Mouse (Mus musculus): ENCODE data around the gene Med18.

DNA sequence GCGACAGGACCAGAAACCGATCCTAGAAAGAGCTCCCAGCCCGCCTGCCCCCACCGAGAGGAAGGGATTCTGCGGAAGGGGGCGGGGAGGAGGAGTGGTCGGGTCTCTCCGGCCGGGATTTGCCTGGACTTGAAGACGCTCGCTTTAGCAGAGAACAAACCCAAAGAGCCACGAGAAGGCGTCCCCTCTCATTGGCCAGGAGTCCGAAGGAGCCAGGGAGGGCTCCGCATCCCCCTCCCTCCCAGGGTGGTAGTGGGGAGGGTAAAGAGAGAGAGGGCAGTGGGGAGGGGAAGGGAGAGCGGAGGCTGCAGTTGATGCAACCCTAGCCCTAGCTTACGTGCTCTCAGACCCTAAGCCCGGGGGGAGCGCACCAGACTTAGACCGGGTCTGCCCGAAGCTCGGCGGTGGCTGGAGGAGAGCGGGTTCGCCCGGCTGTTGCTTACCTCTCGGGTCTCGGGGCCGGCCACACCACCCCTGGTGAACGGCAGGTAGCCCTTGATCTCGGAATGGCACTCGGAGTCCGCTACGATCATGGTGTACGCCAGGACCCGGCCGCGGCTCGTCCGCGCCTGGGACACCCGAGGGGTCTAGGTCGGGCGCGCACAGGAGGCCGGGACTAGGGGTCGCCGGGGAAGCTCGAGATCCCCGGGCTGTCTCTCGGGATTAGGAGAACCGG, 46.0 kb upstream of the Med18 start:
- no peak for TF ChIP-seq EP300 (IDR thresholded peaks at IDR 0.05; ENCODE audit: low read depth in 1 of 2, low read length in 2 of 2)
- TF ChIP-seq CTCF (IDR thresholded peaks at IDR 0.05 in 2 of 3, conservative IDR thresholded peaks at IDR 0.05 in 1 of 3; ENCODE audit: control insufficient read depth in 1 of 3, insufficient read depth in 1 of 3, low read depth in 2 of 3, low read length in 3 of 3, poor library complexity in 1 of 3, severe bottlenecking in 1 of 3): no peak
- TF ChIP-seq GATA1 (IDR thresholded peaks at IDR 0.05; ENCODE audit: low read depth, low read length): no peak
- TF ChIP-seq POLR2A (IDR thresholded peaks at IDR 0.05; ENCODE audit: control insufficient read depth in 1 of 2, insufficient read depth in 1 of 2, low read depth in 1 of 2, low read length in 2 of 2, poor library complexity in 1 of 2): no peak
- no peak for TF ChIP-seq POLR2AphosphoS2 (IDR thresholded peaks at IDR 0.05; ENCODE audit: low read length)
- TF ChIP-seq HCFC1 (IDR thresholded peaks at IDR 0.05; ENCODE audit: low read depth, low read length): no peak
- TF ChIP-seq TBP (IDR thresholded peaks at IDR 0.05; ENCODE audit: low read depth, low read length): no peak
- TF ChIP-seq ELF1 (IDR thresholded peaks at IDR 0.05; ENCODE audit: low read depth, low read length): no peak
- no peak for TF ChIP-seq SMC3 (IDR thresholded peaks at IDR 0.05; ENCODE audit: low read depth, low read length)
